Mouse (Mus musculus): Measurements from ENCODE around the gene Btrc. TPM values are rescaled to one million over a fixed set of nuclear protein-coding genes. Genes with fewer than 3 reads are reported as not detected.

Btrc gene
- polyA plus RNA-seq, 1 experiment, result 11.9 TPM

DNA sequence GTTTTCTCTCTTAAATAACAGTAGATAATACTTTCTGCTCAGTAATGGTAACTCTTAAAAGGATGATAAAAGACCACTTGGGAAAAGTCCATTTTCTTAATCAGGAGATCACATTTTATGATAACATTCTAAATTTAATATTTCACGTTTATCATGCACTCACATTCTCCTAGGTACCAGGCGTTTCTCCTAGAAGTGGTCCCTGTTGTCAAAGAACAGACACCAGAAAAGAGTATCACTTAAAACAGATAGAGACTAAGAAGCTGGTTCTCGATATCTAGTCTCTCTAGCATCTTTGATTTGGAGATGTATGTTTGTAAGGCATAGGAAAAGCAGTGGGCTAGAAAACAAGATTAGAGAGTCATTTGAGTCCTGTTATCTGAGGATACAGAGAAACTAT is 147.1 kb downstream of the Btrc start:
- no peaks in the 10 kb centered on the region for H3K79me2 ChIP-seq (ENCODE audit: control insufficient read depth, insufficient read depth)
- TF ChIP-seq CEBPB (IDR thresholded peaks at IDR 0.05; ENCODE audit: low read depth) (no peak), MAX (IDR thresholded peaks at IDR 0.05) (no peak), USF1 (IDR thresholded peaks at IDR 0.05; ENCODE audit: low read depth) (no peak), MYOG (IDR thresholded peaks at IDR 0.05; ENCODE audit: control insufficient read depth, extremely low read depth, insufficient read length) (no peak), FOSL1 (IDR thresholded peaks at IDR 0.05; ENCODE audit: insufficient read depth, low read length, poor library complexity, severe bottlenecking) (no peak), CTCF (IDR thresholded peaks at IDR 0.05; ENCODE audit: control insufficient read depth, insufficient read depth, insufficient read length) (no peak), MYOD1 (IDR thresholded peaks at IDR 0.05; ENCODE audit: control insufficient read depth, insufficient read length, low read depth) (no peak)
- no peaks in the 10 kb centered on the region for H3K79me3 ChIP-seq (ENCODE audit: low read depth)
- no peaks in the 10 kb centered on the region for H3K36me3 ChIP-seq (ENCODE audit: control insufficient read depth, insufficient read depth)
- H3K4me3 ChIP-seq (ENCODE audit: insufficient read depth, poor library complexity, severe bottlenecking), result no peak overlapping the region
- no peaks in the 10 kb centered on the region for H3K27me3 ChIP-seq (ENCODE audit: control insufficient read depth, insufficient read depth, insufficient read length)
- no peak overlapping the region for H3ac ChIP-seq (ENCODE audit: control insufficient read depth, insufficient read length, low read depth)

DNA sequence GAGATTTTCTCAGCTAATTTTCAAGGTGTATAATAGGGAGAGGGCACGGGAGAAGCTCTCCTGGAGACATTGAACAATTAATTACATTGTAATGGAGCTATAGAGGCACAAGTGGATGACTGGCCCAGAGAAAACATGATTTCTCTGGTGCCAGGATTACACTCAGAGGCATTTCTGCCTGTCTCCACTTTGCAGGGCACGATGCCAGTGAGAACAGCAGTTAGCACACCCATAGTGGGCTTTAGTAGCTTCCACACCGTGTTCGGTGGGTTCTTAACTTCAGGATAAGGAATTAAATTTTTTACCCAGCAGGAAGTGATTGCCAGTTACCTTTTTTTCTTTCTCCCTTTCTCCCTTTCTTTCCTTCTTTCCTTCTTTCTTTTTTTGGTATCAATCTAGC is 147.9 kb downstream of the Btrc start:
- H3K4me3 ChIP-seq (ENCODE audit: insufficient read depth, poor library complexity, severe bottlenecking), result no peak overlapping the region
- TF ChIP-seq MAX (IDR thresholded peaks at IDR 0.05) (no peak), FOSL1 (IDR thresholded peaks at IDR 0.05; ENCODE audit: insufficient read depth, low read length, poor library complexity, severe bottlenecking) (no peak), USF1 (IDR thresholded peaks at IDR 0.05; ENCODE audit: low read depth) (no peak), MYOD1 (IDR thresholded peaks at IDR 0.05; ENCODE audit: control insufficient read depth, insufficient read length, low read depth) (no peak), MYOG (IDR thresholded peaks at IDR 0.05; ENCODE audit: control insufficient read depth, extremely low read depth, insufficient read length) (no peak), CEBPB (IDR thresholded peaks at IDR 0.05; ENCODE audit: low read depth) (no peak), CTCF (IDR thresholded peaks at IDR 0.05; ENCODE audit: control insufficient read depth, insufficient read depth, insufficient read length) (no peak)
- H3K36me3 ChIP-seq (ENCODE audit: control insufficient read depth, insufficient read depth), result no peaks in the 10 kb centered on the region
- H3K79me3 ChIP-seq (ENCODE audit: low read depth), result no peaks in the 10 kb centered on the region
- H3ac ChIP-seq (ENCODE audit: control insufficient read depth, insufficient read length, low read depth), result no peak overlapping the region
- H3K27me3 ChIP-seq (ENCODE audit: control insufficient read depth, insufficient read depth, insufficient read length), result no peaks in the 10 kb centered on the region
- H3K79me2 ChIP-seq (ENCODE audit: control insufficient read depth, insufficient read depth), result no peaks in the 10 kb centered on the region

DNA sequence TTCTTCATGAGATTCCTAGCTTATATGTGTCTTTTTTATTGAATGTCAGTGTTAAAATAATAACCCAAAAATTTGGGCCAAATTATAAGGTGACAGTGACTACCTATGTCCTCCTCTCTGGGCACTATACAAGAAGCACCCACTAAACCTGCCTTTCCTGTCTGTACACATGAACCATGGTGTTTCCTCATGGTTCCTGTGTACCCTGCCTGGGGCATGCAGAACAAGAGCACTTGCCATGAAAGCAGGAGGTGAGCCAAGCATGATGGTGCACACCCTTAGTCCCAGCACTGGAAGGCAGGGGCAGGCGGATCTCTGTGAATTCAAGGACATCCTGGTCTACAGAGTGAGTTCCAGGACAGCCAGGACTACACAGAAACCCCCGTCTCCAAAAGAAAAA is 151.8 kb downstream of the Btrc start:
- no peaks in the 10 kb centered on the region for H3K27me3 ChIP-seq (ENCODE audit: control insufficient read depth, insufficient read depth, insufficient read length)
- no peak overlapping the region for H3ac ChIP-seq (ENCODE audit: control insufficient read depth, insufficient read length, low read depth)
- TF ChIP-seq CEBPB (IDR thresholded peaks at IDR 0.05; ENCODE audit: low read depth), result no peak
- TF ChIP-seq MAX (IDR thresholded peaks at IDR 0.05), result no peak
- no peak for TF ChIP-seq MYOG (IDR thresholded peaks at IDR 0.05; ENCODE audit: control insufficient read depth, extremely low read depth, insufficient read length)
- TF ChIP-seq FOSL1 (IDR thresholded peaks at IDR 0.05; ENCODE audit: insufficient read depth, low read length, poor library complexity, severe bottlenecking), result no peak
- no peak for TF ChIP-seq MYOD1 (IDR thresholded peaks at IDR 0.05; ENCODE audit: control insufficient read depth, insufficient read length, low read depth)
- H3K79me2 ChIP-seq (ENCODE audit: control insufficient read depth, insufficient read depth), result no peaks in the 10 kb centered on the region
- H3K36me3 ChIP-seq (ENCODE audit: control insufficient read depth, insufficient read depth), result no peaks in the 10 kb centered on the region
- no peak overlapping the region for H3K4me3 ChIP-seq (ENCODE audit: insufficient read depth, poor library complexity, severe bottlenecking)
- no peaks in the 10 kb centered on the region for H3K79me3 ChIP-seq (ENCODE audit: low read depth)

DNA sequence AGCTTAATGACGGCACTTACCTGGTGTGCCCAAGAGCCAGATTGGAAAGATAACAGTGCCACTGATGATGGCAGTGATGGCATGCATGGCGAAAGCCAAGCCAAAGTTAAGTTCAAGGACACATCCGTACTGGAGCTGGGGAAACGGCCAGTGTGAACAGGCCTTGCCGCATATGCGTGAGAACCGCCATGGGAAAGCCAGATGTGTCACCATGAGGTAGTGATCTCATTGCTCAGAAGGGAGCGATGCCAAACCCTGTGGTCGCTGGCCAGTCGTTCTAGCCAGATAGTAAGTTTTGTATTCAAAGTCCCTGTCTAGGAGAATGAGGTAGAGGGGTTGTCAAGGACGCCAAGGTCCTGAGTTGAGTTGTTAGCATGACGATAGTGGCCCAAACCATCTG is 152.7 kb downstream of the Btrc start:
- H3K36me3 ChIP-seq (ENCODE audit: control insufficient read depth, insufficient read depth), result no peaks in the 10 kb centered on the region
- TF ChIP-seq MYOD1 (IDR thresholded peaks at IDR 0.05; ENCODE audit: control insufficient read depth, insufficient read length, low read depth) (no peak), USF1 (IDR thresholded peaks at IDR 0.05; ENCODE audit: low read depth) (no peak), MYOG (IDR thresholded peaks at IDR 0.05; ENCODE audit: control insufficient read depth, extremely low read depth, insufficient read length) (no peak), CEBPB (IDR thresholded peaks at IDR 0.05; ENCODE audit: low read depth) (no peak), CTCF (IDR thresholded peaks at IDR 0.05; ENCODE audit: control insufficient read depth, insufficient read depth, insufficient read length) (no peak), MAX (IDR thresholded peaks at IDR 0.05) (no peak), FOSL1 (IDR thresholded peaks at IDR 0.05; ENCODE audit: insufficient read depth, low read length, poor library complexity, severe bottlenecking) (no peak)

DNA sequence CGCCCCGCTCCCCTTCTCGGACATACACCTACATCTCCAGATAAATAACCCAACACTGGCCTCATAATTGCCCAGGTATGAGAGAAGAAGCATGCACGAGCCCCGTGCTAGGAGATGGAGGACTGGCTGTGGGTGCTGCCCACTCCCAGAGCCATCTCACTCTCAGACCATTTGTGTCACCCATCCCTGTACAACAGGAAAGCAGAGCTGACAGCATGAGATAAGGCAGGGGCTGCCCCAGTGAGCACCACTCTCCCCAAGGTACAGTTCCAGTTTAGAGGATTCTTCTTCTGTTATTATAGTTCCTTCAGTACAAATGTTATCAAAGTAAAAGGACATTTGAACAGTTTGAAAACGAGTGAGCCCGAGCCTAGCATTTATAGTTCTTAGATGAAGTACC is 163.8 kb downstream of the Btrc start:
- H3K79me3 ChIP-seq (ENCODE audit: low read depth), result no peaks in the 10 kb centered on the region
- no peaks in the 10 kb centered on the region for H3K27me3 ChIP-seq (ENCODE audit: control insufficient read depth, insufficient read depth, insufficient read length)
- no peaks in the 10 kb centered on the region for H3K79me2 ChIP-seq (ENCODE audit: control insufficient read depth, insufficient read depth)
- no peak for TF ChIP-seq FOSL1 (IDR thresholded peaks at IDR 0.05; ENCODE audit: insufficient read depth, low read length, poor library complexity, severe bottlenecking)
- no peak for TF ChIP-seq MAX (IDR thresholded peaks at IDR 0.05)
- no peak for TF ChIP-seq CTCF (IDR thresholded peaks at IDR 0.05; ENCODE audit: control insufficient read depth, insufficient read depth, insufficient read length)
- no peak for TF ChIP-seq MYOD1 (IDR thresholded peaks at IDR 0.05; ENCODE audit: control insufficient read depth, insufficient read length, low read depth)
- no peak for TF ChIP-seq USF1 (IDR thresholded peaks at IDR 0.05; ENCODE audit: low read depth)
- no peak for TF ChIP-seq CEBPB (IDR thresholded peaks at IDR 0.05; ENCODE audit: low read depth)
- no peak for TF ChIP-seq MYOG (IDR thresholded peaks at IDR 0.05; ENCODE audit: control insufficient read depth, extremely low read depth, insufficient read length)
- H3K36me3 ChIP-seq (ENCODE audit: control insufficient read depth, insufficient read depth), result no peaks in the 10 kb centered on the region
- H3K4me3 ChIP-seq (ENCODE audit: insufficient read depth, poor library complexity, severe bottlenecking), result no peak overlapping the region
- H3ac ChIP-seq (ENCODE audit: control insufficient read depth, insufficient read length, low read depth), result no peak overlapping the region

More for the DNA sequence above, 152.7 kb downstream of the Btrc start:
- no peak overlapping the region for H3K4me3 ChIP-seq (ENCODE audit: insufficient read depth, poor library complexity, severe bottlenecking)
- H3K79me2 ChIP-seq (ENCODE audit: control insufficient read depth, insufficient read depth), result no peaks in the 10 kb centered on the region
- no peaks in the 10 kb centered on the region for H3K79me3 ChIP-seq (ENCODE audit: low read depth)
- no peak overlapping the region for H3ac ChIP-seq (ENCODE audit: control insufficient read depth, insufficient read length, low read depth)
- no peaks in the 10 kb centered on the region for H3K27me3 ChIP-seq (ENCODE audit: control insufficient read depth, insufficient read depth, insufficient read length)

DNA sequence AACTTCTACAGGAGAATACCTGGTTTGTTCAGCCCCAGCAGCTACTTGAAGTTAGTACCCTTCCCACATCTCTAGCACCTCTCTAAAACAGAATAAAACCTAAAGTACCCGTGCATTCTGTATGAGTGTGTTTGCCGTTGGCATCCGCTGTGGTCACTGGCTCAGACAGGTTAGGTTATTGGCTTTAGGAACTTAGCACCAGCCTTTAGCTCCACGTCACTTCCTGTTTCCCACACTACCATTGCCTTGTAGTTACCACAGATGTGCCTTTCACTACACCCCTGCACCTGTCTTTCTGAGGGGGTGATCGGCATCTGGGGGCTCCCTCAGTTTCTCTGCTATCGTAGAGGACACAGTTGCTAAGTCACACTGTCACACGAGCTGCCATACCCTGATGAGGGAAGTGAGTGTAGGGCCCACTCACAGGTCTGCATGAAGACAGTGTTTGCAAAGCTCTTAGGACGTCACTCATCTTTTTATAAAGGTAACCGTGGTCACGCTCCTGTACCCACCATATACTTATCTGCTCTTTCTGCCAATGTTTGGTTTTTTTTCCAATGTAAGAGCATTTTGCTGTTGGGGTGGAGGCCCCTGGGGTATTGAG is 164.5 kb downstream of the Btrc start:
- no peaks in the 10 kb centered on the region for H3K79me2 ChIP-seq (ENCODE audit: control insufficient read depth, insufficient read depth)
- no peaks in the 10 kb centered on the region for H3K36me3 ChIP-seq (ENCODE audit: control insufficient read depth, insufficient read depth)
- TF ChIP-seq USF1 (IDR thresholded peaks at IDR 0.05; ENCODE audit: low read depth) (no peak), MAX (IDR thresholded peaks at IDR 0.05) (no peak), MYOG (IDR thresholded peaks at IDR 0.05; ENCODE audit: control insufficient read depth, extremely low read depth, insufficient read length) (no peak), CTCF (IDR thresholded peaks at IDR 0.05; ENCODE audit: control insufficient read depth, insufficient read depth, insufficient read length) (no peak), MYOD1 (IDR thresholded peaks at IDR 0.05; ENCODE audit: control insufficient read depth, insufficient read length, low read depth) (no peak), CEBPB (IDR thresholded peaks at IDR 0.05; ENCODE audit: low read depth) (no peak), FOSL1 (IDR thresholded peaks at IDR 0.05; ENCODE audit: insufficient read depth, low read length, poor library complexity, severe bottlenecking) (no peak)

More for the DNA sequence above, 164.5 kb downstream of the Btrc start:
- Histone ChIP-seq H3ac (ENCODE audit: control insufficient read depth, insufficient read length, low read depth) (no peak overlapping the region), H3K4me3 (ENCODE audit: insufficient read depth, poor library complexity, severe bottlenecking) (no peak overlapping the region), H3K27me3 (ENCODE audit: control insufficient read depth, insufficient read depth, insufficient read length) (no peaks in the 10 kb centered on the region), H3K79me3 (ENCODE audit: low read depth) (no peaks in the 10 kb centered on the region)

Measured in C2C12 (cell line).